In the genomic region with DNA sequence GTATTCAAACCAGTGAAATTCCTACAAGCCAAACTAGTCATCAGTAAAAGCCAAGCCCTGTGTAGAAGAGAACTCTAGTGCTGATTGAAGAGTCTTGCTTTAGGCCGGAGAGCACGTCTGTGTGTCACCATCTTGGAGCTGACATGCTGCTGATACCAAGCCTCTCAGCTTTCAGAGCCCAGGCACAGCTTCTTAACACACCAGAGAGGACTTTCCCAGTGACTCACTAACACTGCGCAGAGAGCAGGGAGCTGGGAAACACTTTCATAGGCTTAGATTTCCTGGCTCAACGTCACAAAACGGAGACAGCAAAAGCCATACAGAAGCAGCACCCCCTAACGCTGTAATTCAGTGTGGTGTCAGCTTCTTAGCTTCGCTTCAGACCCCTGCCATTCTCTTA, we compare ENCODE assay signal across 26 mouse cellular contexts.
DNase-seq lines count a peak whose midpoint lies in the region; ATAC-seq and TF ChIP-seq lines count a peak whose summit lies in the region.
"Had no signal": no experiment of that assay in that cellular context is flagged by ENCODE, and none has a peak within 500 bp of the region (broad histone marks: within the 10 kb centered on the region; RNA-seq: fewer than 3 reads in every experiment).

No protein-coding gene starts in this region.

- H3K4me3 ChIP-seq in heart, embryonic 13.5 days = no peak overlapping the region
- no peak overlapping the region for H3K4me3 ChIP-seq in midbrain, postnatal 0 days (ENCODE audit: low read depth, low read length)
- H3K4me3 ChIP-seq in midbrain, embryonic 16.5 days (ENCODE audit: low read depth, low read length) = no peak overlapping the region
- H3K4me3 ChIP-seq: embryonic facial prominence, embryonic 12.5 days; embryonic facial prominence, embryonic 15.5 days; heart, adult 2 months; heart, embryonic 15.5 days; hindbrain, embryonic 10.5 days; hindbrain, embryonic 13.5 days; intestine, embryonic 15.5 days had no signal

- ATAC-seq in frontal cortex, adult (ENCODE audit: low TSS enrichment) = peak; percentile 60
- no peak for ATAC-seq in heart, embryonic 13.5 days (ENCODE audit: extremely low read depth, insufficient number of reproducible peaks, low FRiP score, low TSS enrichment)
- ATAC-seq in midbrain, postnatal 0 days (ENCODE audit: low FRiP score) = no peak
- no peak for ATAC-seq in midbrain, embryonic 16.5 days
- ATAC-seq: forebrain, embryonic 14.5 days; forebrain, postnatal 0 days; hindbrain, embryonic 16.5 days; intestine, embryonic 15.5 days; Patski had no signal

- no peaks in the 10 kb centered on the region for H3K27me3 ChIP-seq in heart, embryonic 13.5 days (replicated peaks)
- H3K27me3 ChIP-seq in midbrain, postnatal 0 days (ENCODE audit: insufficient read depth, low read length) = no peaks in the 10 kb centered on the region
- H3K27me3 ChIP-seq in midbrain, embryonic 16.5 days (ENCODE audit: control insufficient read depth, insufficient read depth, low read depth, low read length) = no peaks in the 10 kb centered on the region
- H3K27me3 ChIP-seq: embryonic facial prominence, embryonic 12.5 days; embryonic facial prominence, embryonic 15.5 days; heart, embryonic 15.5 days; hindbrain, embryonic 13.5 days; intestine, embryonic 15.5 days had no signal

- no peak overlapping the region; the same call in 1 of the 2 replicates for H3K9ac ChIP-seq in heart, embryonic 13.5 days
- no peak overlapping the region for H3K9ac ChIP-seq in midbrain, postnatal 0 days (replicated peaks; ENCODE audit: low read length, poor library complexity, severe bottlenecking)
- no peak overlapping the region for H3K9ac ChIP-seq in midbrain, embryonic 16.5 days (ENCODE audit: low read depth, low read length)
- H3K9ac ChIP-seq: embryonic facial prominence, embryonic 12.5 days; embryonic facial prominence, embryonic 15.5 days; forebrain, postnatal 0 days; heart, embryonic 15.5 days; hindbrain, embryonic 13.5 days; intestine, embryonic 15.5 days had no signal

- no peak for DNase-seq in frontal cortex, postnatal 14 days (ENCODE audit: low spot score in 2 of 2)
- DNase-seq in heart, postnatal 36 days = no peak
- no peak for DNase-seq in midbrain, postnatal 0 days (ENCODE audit: low spot score)
- DNase-seq: adrenal gland, postnatal 10 days; adrenal gland, postnatal 36 days; cerebellum, adult 11 months; cerebellum, adult 2 months; cerebellum, adult 9-11 months; cerebellum, postnatal 25 days; forebrain, postnatal 0 days; gastrocnemius, postnatal 10 days; gastrocnemius, postnatal 36 days; heart, adult 2 months; kidney, adult 11 months had no signal

- 0 out of 2 replicates have a peak overlapping the region, but pooled peaks have one; percentile 7 for H3K4me2 ChIP-seq in heart, embryonic 13.5 days
- H3K4me2 ChIP-seq in midbrain, postnatal 0 days (ENCODE audit: low read depth, low read length, poor library complexity, severe bottlenecking) = no peak overlapping the region
- no peak overlapping the region for H3K4me2 ChIP-seq in midbrain, embryonic 16.5 days (ENCODE audit: low read length)
- H3K4me2 ChIP-seq: embryonic facial prominence, embryonic 12.5 days; embryonic facial prominence, embryonic 15.5 days; heart, embryonic 15.5 days; hindbrain, embryonic 13.5 days; intestine, embryonic 15.5 days had no signal

- TF ChIP-seq CTCF in midbrain, postnatal 0 days (IDR thresholded peaks at IDR 0.05) = no peak

- WGBS in heart, embryonic 13.5 days = 35% methylated on average over 7 of the region's 7 CpGs
- WGBS in midbrain, postnatal 0 days = 67% methylated on average over 7 of the region's 7 CpGs
- 63% methylated on average over 7 of the region's 7 CpGs for WGBS in midbrain, embryonic 16.5 days

- H3K9me3 ChIP-seq in heart, embryonic 13.5 days = no peaks in the 10 kb centered on the region
- no peaks in the 10 kb centered on the region for H3K9me3 ChIP-seq in midbrain, postnatal 0 days (ENCODE audit: low read length)
- H3K9me3 ChIP-seq in midbrain, embryonic 16.5 days (replicated peaks; ENCODE audit: control insufficient read depth, low read length, poor library complexity, severe bottlenecking) = no peaks in the 10 kb centered on the region
- H3K9me3 ChIP-seq: embryonic facial prominence, embryonic 12.5 days; embryonic facial prominence, embryonic 15.5 days; heart, embryonic 15.5 days; hindbrain, embryonic 10.5 days; hindbrain, embryonic 13.5 days; intestine, embryonic 15.5 days had no signal

- H3K27ac ChIP-seq in heart, embryonic 13.5 days (replicated peaks) = peak overlapping the region; percentile 28; the same call in 1 of the 2 replicates
- 0 out of 2 replicates have a peak overlapping the region, but pooled peaks have one; percentile 3 for H3K27ac ChIP-seq in midbrain, postnatal 0 days (ENCODE audit: low read depth, low read length)
- no peak overlapping the region for H3K27ac ChIP-seq in midbrain, embryonic 16.5 days (ENCODE audit: low read length)
- H3K27ac ChIP-seq: embryonic facial prominence, embryonic 12.5 days; embryonic facial prominence, embryonic 15.5 days; heart, adult 2 months; heart, embryonic 15.5 days; hindbrain, embryonic 10.5 days; hindbrain, embryonic 13.5 days; intestine, embryonic 15.5 days had no signal

- no peaks in the 10 kb centered on the region for H3K36me3 ChIP-seq in heart, embryonic 13.5 days
- H3K36me3 ChIP-seq in midbrain, postnatal 0 days (ENCODE audit: insufficient read depth, low read length) = no peaks in the 10 kb centered on the region
- no peaks in the 10 kb centered on the region for H3K36me3 ChIP-seq in midbrain, embryonic 16.5 days (ENCODE audit: control insufficient read depth, insufficient read depth, low read length)
- H3K36me3 ChIP-seq: embryonic facial prominence, embryonic 12.5 days; embryonic facial prominence, embryonic 15.5 days; heart, embryonic 15.5 days; hindbrain, embryonic 10.5 days; hindbrain, embryonic 13.5 days; intestine, embryonic 15.5 days had no signal

- H3K4me1 ChIP-seq in heart, embryonic 13.5 days = peaks cover 26% of the 10 kb centered on the region
- no peaks in the 10 kb centered on the region for H3K4me1 ChIP-seq in midbrain, postnatal 0 days (ENCODE audit: insufficient read depth, low read length)
- H3K4me1 ChIP-seq in midbrain, embryonic 16.5 days (ENCODE audit: control insufficient read depth, insufficient read depth, low read length) = peaks cover 3% of the 10 kb centered on the region; the same call in 1 of the 2 replicates
- H3K4me1 ChIP-seq: embryonic facial prominence, embryonic 12.5 days; embryonic facial prominence, embryonic 15.5 days; intestine, embryonic 15.5 days had no signal

- intact Hi-C loops in heart, postnatal 36 days (cut with DNase I) = loop anchor here (10.0 kb wide), 2 partner anchors 261 to 289 kb away; no protein-coding TSS in a partner anchor
